Mouse (Mus musculus) cerebellum, adult 8-10 months (tissue): ENCODE measurements around the gene AI481877.

Source experiments
- DNase-seq: peaks from one replicate; pipeline ENCODE4 v3.0.0; 2022

AI481877 gene

DNA sequence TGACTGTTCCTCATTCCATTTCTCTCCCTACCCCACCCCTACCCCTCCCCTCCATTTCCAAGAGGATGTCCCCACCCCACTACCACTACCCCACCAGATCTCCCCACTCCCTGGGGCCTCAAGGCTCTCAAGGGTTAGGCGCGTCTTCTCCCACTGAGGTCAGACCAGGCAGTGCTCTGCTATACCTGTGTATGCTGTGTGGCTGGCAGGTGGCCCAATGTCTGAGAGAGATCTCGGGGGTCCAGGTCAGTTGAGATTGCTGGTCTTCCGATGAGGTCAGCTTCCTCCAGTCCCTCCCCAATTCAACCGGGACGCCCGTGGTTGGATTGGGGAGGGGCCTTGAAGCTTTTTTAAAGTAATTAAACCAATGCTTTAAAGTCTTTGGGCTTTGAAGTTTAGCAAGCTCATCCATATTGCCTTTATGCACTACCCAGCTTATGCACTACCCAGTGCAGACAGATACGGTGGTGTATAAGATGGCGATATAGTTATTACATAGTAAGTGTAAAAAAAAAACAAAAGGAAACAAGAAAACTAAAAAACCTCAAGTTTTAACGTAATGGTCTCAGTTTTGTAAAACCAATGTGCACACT is 104.4 kb downstream of the AI481877 start:
- peak; percentile 12 for DNase-seq

DNA sequence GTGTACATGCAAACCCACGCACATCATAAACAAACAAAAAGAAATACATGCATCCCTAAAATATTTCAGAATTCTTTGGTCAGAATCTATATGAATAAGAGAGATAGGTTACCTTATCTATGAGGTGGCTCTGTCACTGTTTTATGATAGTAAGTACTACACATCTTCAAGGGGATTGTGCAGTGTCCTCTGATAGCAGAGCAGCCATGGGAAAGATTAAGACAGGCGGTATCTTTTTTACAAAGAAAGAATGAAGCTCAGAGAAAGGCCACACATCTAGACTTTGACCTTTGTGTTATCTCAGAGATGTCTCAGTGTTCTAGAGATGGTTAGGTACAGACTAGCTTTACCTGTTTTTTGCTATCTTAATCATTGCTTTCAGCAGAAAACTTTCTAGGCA is 121.9 kb downstream of the AI481877 start:
- DNase-seq, result no peak

DNA sequence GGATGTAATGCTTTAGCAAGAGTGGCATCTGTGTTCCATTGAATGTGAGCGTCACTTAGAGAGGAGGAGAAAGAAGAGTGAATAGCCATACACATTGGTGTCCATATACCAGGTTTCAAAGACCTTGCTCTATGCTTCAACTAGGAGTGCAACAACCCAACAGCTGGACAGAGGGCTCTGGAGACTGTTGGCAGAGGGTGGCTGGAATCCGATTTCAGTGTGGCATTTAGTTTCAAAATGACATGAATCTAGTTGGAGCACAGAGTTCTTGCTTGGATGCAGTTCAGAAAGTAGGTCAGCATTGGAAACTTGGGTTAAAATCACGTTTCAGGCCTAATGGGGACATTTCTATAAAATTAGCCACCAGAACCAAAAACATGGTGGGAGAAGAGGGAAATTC is 123.6 kb downstream of the AI481877 start:
- no peak for DNase-seq

DNA sequence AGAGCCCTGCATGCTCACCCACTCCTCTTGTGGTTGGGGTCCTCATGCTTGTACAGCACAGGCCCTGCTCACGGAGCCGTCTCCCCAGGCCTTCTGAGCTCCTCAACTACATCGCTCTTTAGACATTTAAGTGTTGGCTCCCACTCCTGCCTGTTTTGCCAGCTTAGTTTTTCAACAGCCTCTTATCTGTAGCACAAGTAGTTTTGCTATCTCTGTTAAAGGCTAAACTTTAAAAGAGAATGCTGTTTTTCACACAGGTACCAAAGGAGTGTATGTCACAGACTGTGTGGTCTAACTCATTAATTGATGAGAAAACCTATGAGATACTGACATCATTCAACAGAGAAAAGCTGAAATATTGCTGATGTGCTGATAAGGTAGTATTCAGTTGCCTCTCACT is 127.3 kb downstream of the AI481877 start:
- DNase-seq, result no peak

DNA sequence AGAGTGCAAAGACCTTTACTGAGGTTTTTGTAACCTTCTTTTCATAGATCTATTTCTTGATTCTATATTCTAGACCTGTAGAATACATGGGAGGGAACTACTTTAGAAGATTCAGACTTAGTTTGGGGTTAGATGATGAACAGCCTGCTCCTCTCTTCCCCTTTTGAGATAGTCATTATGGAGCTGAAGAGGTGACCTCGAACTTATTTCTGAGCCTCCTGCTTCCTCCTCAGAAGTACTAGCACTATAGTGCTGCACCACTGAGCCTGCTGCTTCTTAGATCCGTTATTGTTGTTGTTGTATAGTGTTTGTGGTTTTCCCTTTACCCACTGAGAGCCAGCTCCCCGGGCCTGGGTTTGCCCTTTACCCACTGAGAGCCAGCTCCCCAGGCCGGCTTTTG is 129.1 kb downstream of the AI481877 start:
- DNase-seq, result no peak

DNA sequence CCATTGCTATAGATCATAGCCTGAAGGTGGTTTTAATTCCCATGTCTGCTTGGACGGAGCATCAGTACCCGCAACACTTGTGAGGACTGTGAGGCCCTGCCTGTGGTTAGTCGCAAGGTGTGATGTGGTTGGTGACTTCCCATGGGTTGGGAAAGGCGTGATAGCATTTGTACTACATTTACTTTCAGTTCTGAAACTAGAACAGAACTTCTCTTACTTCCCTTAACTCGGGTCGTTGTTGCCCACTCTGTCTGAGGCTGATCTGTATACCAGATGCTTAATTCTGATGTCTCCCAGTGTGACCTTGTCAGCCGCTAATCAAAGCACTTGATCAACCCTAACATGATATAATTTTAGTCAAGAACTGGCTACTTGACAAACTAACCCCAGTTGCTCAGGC is 129.6 kb downstream of the AI481877 start:
- DNase-seq, result no peak

DNA sequence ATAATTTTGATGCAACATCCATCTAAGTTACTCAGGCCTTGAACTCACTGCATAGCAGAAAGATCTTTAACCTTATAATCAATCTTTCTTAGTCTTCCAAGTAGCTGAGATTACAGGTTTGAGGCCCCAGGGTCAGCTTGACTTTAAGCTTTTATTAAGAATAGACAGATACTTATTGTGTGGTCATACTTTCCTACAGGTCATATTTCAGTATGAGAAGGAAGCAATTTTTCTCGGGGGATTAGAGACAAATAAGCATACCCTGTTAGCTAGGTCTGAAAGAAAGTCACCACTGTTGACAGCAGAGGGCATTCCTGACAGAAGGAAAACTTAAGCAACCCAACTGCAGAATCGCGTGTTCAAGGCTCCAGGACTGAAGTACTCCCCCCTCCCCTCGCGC is 130.8 kb downstream of the AI481877 start:
- DNase-seq, result no peak

DNA sequence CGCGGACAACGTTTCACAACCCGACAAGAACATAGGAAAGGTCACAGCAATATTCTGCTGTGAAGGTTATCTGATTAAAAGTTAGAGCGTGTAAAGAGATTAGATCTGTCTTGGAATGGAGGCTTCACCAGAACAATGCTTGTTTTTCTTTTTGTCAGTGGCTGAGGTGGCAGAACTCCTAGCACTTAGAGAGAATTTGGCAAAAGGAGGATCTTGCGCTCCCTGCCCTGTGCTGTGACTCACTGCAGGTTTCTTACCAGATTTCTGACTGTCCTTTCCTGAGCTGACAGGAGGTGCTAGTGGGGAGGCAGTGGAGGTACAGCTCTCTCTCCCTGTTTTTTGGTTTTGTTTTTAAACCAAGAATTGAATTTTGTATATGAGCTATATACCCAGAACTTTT is 131.8 kb downstream of the AI481877 start:
- no peak for DNase-seq

DNA sequence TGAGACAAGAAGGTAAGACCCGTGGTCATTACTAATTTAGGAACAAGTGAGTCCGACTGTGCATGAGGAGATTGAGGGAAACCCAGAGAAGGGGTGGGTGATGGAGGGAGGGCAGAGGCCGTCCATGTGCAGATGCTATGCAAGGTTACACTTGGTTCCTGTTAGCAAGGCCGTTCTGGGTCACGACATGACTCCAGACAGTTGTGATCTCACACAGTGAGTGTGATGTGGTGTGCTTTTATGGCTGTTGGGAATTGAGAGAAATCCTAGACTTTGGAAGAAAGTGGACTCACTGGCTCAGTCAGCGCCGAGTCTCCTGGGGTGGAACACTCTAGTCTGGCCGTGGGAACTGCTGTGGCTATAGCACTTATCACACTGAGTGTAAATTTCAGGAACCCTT is 132.6 kb downstream of the AI481877 start:
- no peak for DNase-seq

DNA sequence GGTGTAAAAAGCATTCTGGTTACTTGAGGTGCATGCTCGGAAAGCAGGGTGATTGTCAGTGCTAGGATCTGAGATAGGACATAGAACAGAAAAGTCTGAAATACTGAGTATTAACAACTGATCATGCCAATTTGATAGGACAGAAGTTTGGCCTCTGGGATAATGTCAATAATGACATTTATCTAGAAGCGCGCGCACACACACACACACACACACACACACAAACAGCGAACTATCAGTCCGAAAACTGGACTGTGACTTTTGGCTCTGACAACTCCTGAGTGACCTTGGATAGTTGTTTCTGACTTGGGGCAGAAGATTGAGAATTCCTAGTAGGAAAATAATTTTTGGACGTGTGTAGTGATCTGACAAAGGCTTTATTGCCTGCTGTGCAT is 135.0 kb downstream of the AI481877 start:
- DNase-seq, result no peak

DNA sequence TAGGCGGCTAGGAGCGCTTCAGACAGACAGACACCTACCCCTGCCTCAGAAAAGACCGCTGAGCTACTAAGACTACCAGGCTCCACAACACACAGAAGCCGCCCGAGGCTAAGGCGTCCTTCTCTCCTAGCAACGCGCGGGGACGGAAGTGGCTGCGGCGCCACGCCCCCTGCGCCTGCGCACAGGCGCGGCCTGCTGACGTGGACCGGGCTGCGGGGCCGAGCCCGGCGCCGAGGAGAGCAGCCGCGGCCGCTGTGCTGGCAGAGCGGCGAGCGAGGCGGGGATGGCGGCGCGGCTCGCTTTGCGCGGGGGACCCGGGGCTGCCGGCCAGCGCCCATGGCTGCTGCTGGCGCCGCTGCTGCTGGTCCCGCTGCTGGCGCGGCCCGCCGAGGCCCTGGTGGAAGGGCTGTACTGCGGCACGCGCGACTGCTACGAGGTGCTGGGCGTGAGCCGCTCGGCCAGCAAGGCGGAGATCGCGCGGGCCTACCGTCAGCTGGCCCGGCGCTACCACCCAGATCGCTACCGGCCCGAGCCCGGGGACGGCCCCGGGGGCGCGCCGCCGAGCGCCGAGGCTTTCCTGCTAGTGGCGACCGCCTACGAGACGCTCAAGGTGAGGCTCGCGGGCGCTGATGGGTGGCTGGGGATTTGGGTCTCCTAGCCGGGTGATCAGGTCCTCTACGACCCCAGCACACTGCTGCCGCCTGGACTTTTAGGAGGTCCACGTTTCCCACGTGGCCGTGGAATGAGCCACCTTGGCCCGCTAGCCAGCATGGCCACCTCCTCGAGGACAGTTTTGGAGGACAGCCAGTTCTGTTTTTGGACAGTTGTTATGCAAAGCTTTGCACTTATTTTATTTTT is 135.6 kb downstream of the AI481877 start, which contains the start of gene Gm20503:
Gm20503 (plus strand) TSS at position 263 of the 858 bp plus-strand sequence.
- peak; percentile 88 for DNase-seq

DNA sequence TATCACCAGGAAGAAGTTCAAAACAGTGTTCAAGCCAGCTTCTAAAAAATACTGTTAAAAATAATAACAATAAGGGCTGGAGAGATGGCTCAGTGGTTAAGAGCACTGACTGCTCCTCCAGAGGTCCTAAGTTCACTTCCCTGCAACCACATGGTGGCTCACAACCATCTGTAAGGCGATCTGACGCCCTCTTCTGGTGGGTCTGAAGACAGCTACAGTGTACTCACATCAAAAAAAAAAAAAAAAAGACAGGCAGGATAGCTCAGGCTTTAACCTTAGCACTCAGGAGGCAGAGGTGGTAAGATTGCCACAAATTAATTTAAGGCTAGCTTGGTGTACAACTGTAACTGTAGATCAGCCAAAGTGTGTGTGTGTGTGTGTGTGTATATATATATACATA is 138.2 kb downstream of the AI481877 start:
- DNase-seq, result no peak

DNA sequence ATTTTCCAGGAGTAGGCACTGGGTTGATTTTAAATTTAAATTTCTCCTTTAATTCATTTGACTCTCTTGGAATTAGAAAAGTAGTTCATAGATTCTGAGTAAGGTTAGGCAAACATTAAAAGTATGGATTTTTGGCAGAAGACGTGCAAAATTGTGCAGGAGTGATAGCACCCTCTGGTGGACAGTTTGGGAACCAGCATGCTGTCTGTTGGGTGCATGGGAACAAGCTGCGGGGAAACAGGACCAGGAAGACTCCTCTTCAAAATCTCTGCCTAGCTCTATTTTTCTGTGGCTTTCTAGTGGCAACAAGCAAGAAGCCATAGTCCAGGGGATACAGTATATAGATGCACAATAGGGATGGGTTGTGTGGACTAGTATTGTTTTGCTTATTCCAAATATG is 139.1 kb downstream of the AI481877 start:
- DNase-seq, result peak; percentile 72

DNA sequence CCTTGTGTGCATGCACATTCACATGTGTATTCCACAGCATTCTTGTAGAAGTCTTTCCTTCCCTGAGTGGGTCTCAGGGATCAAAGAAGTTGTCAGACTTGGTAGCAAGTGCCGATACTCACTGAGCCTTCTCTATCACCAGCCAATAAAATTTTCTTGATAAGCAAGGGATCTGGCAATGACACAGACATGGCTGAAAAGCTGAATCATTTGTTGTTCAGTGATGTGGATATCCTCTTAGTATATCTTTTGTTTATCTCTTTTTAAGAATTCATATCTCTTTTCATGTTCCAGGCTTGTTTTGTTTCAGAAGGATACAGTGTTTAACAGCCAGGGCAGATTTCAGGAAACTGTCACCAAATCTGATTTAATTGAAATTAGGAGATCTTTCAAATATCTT is 140.1 kb downstream of the AI481877 start:
- no peak for DNase-seq

DNA sequence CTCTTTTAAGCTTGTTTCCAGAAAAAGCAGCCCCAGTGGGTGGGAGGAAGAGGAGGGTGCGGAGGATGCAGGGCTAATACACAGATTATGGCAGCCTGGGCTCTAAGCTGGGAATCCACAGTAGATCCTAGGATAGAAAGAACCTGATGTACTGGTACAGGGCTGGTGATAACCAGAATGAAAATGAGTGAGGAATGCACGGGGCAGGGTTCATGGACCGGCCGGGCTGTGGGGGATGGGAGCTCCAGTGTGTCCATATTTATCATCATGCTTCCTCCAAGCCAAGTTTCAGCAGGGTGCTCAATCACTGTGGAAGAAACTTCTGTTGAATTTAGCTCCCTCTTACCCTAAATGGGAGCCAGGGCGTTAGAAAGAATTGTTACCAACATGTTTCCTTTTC is 141.7 kb downstream of the AI481877 start:
- no peak for DNase-seq

DNA sequence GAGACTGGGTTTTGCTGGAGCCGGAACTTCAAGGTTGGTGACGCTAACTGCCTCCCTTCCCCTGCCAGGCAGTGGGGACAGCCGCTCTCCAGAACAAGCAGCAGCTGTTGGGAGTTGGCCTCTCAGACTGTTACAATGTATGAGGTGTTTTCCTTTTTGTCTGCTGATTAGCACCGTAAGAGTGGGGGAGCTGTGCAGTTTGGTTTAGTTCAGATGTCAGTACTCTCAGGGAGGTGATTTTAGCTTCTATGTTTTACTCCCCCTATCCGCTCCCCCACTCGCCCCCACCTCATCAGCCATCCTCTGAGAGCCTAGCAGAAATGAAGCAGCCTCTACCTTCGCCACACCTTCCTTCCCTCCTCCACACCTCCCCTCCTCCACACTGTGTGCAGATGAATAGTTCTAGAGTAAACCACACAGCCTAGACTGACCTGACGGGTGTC is 143.5 kb downstream of the AI481877 start:
- DNase-seq, result no peak

DNA sequence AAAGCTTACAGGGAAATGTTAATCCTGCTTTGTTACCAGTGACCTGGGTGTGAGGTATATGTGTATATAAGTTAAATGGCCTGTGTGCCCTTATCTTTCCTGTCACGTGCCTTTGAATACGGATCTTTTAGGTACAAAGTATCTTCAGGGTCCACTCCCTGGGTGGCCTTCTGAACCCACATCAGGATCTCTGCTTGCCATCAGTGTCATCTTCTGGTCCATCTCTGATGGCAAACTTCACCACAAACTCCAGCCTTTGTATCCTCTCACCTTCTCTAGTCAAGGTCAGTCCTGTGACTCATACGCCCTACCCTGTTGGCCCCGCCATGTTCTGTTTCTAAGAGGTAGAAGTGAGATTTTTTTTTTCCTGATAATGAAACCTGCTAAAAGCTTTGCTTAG is 144.0 kb downstream of the AI481877 start, which contains the start of gene Dnajc25:
Dnajc25 (plus strand) TSS at position 301 of the 400 bp plus-strand sequence.
- no peak for DNase-seq
